Mouse (Mus musculus): ENCODE measurements around the gene Akap12.

The Akap12 gene

GRCm38 (mm10) chr10:4282395-4282794 is 16.2 kb downstream of the Akap12 start:
- no peak for DNase-seq (ENCODE audit: low read depth in 1 of 2, low spot score in 2 of 2)

GRCm38 (mm10) chr10:4284781-4285180 is 18.6 kb downstream of the Akap12 start:
- DNase-seq (ENCODE audit: low read depth in 1 of 2, low spot score in 2 of 2) = no peak

- DNase-seq (ENCODE audit: low read depth in 1 of 2, low spot score in 2 of 2) = no peak
These were observed 19.6 kb downstream of the Akap12 start for GRCm38 (mm10) chr10:4285752-4286151.

- no peak for DNase-seq (ENCODE audit: low read depth in 1 of 2, low spot score in 2 of 2)
These were observed 23.0 kb downstream of the Akap12 start for GRCm38 (mm10) chr10:4289171-4289570.

- no peak for DNase-seq (ENCODE audit: low read depth in 1 of 2, low spot score in 2 of 2)
These were observed 23.5 kb downstream of the Akap12 start for GRCm38 (mm10) chr10:4289636-4290035.

- DNase-seq (ENCODE audit: low read depth in 1 of 2, low spot score in 2 of 2) = no peak
These were observed 24.0 kb downstream of the Akap12 start for GRCm38 (mm10) chr10:4290145-4290544.

GRCm38 (mm10) chr10:4290561-4290960 is 24.4 kb downstream of the Akap12 start:
- DNase-seq (ENCODE audit: low read depth in 1 of 2, low spot score in 2 of 2) = no peak

GRCm38 (mm10) chr10:4293418-4293817 is 27.2 kb downstream of the Akap12 start:
- DNase-seq (ENCODE audit: low read depth in 1 of 2, low spot score in 2 of 2) = no peak

GRCm38 (mm10) chr10:4303558-4303957 is 37.4 kb downstream of the Akap12 start:
- DNase-seq (ENCODE audit: low read depth in 1 of 2, low spot score in 2 of 2) = no peak

- DNase-seq (ENCODE audit: low read depth in 1 of 2, low spot score in 2 of 2) = no peak
These were observed 57.7 kb downstream of the Akap12 start for GRCm38 (mm10) chr10:4323885-4324284.

- no peak for DNase-seq (ENCODE audit: low read depth in 1 of 2, low spot score in 2 of 2)
These were observed 59.4 kb downstream of the Akap12 start for GRCm38 (mm10) chr10:4325562-4325961.

GRCm38 (mm10) chr10:4327716-4328115 is 61.5 kb downstream of the Akap12 start:
- no peak for DNase-seq (ENCODE audit: low read depth in 1 of 2, low spot score in 2 of 2)

GRCm38 (mm10) chr10:4332228-4332979 is 66.2 kb downstream of the Akap12 start:
- DNase-seq (ENCODE audit: low read depth in 1 of 2, low spot score in 2 of 2) = no peak

- DNase-seq (ENCODE audit: low read depth in 1 of 2, low spot score in 2 of 2) = no peak
These were observed 67.1 kb downstream of the Akap12 start for GRCm38 (mm10) chr10:4333319-4333718.

GRCm38 (mm10) chr10:4334039-4334683 is 68.0 kb downstream of the Akap12 start:
- DNase-seq (ENCODE audit: low read depth in 1 of 2, low spot score in 2 of 2) = peak in 1 of 2 experiments; percentile 47

- DNase-seq (ENCODE audit: low read depth in 1 of 2, low spot score in 2 of 2) = no peak
These were observed 72.8 kb downstream of the Akap12 start for GRCm38 (mm10) chr10:4338863-4339461.

GRCm38 (mm10) chr10:4341430-4341829 is 75.2 kb downstream of the Akap12 start:
- DNase-seq (ENCODE audit: low read depth in 1 of 2, low spot score in 2 of 2) = no peak

- DNase-seq (ENCODE audit: low read depth in 1 of 2, low spot score in 2 of 2) = peak; percentile 56 to 78
These were observed 80.4 kb downstream of the Akap12 start for GRCm38 (mm10) chr10:4346489-4347135.

GRCm38 (mm10) chr10:4347136-4347492 is 80.9 kb downstream of the Akap12 start:
- no peak for DNase-seq (ENCODE audit: low read depth in 1 of 2, low spot score in 2 of 2)

- no peak for DNase-seq (ENCODE audit: low read depth in 1 of 2, low spot score in 2 of 2)
These were observed 81.4 kb downstream of the Akap12 start for GRCm38 (mm10) chr10:4347591-4347990.

GRCm38 (mm10) chr10:4354371-4355260 is 88.4 kb downstream of the Akap12 start:
- no peak for DNase-seq (ENCODE audit: low read depth in 1 of 2, low spot score in 2 of 2)

Measured in monocyte, adult 2 months (primary cell).